Mouse (Mus musculus): Measurements from ENCODE around the gene Defb41.
"Not testable (repeated sequence)": the region's sequence is repeated elsewhere in the genome, so short reads cannot be mapped to it uniquely, and the experiment has no call there.

Gene Defb41

DNA sequence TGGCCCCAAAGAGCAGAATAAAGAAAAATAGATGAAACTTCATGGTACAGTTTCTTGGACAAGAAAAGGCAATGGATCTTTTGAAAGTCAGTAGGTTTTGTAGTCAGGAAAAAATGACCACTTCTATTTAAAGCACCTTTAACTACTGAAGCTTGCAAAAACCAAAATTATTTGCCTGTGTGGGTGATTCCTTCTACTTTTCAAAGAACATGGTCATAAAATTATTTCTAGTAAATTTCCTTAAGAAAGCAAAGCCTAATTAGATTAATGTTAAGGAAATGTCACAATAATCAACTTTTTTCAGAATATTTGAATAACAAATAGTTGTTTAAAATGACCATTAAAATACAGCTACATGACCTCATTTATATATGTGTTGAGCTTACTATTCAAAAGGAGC lies at the start of gene Defb41:
Defb41 (minus strand) TSS at position 101 of the 400 bp plus-strand sequence.
- no peak for DNase-seq (ENCODE audit: extremely low spot score)

DNA sequence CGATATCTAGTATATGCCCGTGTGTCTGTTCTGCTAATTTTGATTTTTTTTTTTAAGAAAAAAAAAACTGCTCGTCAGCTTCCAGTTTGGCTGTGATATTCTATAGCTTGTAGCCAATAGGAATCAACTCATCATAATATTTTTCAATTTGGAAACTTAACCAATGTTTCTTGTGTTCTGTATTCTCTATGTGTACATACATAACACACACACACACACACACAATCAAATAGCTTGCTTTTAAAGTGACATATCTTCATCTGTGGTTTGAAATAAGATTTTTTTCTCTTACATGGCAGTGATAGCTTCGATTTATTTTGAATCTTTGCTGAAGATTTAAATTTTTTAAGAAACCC lies 43.5 kb upstream of the Defb41 start:
- DNase-seq (ENCODE audit: extremely low spot score), result no peak

DNA sequence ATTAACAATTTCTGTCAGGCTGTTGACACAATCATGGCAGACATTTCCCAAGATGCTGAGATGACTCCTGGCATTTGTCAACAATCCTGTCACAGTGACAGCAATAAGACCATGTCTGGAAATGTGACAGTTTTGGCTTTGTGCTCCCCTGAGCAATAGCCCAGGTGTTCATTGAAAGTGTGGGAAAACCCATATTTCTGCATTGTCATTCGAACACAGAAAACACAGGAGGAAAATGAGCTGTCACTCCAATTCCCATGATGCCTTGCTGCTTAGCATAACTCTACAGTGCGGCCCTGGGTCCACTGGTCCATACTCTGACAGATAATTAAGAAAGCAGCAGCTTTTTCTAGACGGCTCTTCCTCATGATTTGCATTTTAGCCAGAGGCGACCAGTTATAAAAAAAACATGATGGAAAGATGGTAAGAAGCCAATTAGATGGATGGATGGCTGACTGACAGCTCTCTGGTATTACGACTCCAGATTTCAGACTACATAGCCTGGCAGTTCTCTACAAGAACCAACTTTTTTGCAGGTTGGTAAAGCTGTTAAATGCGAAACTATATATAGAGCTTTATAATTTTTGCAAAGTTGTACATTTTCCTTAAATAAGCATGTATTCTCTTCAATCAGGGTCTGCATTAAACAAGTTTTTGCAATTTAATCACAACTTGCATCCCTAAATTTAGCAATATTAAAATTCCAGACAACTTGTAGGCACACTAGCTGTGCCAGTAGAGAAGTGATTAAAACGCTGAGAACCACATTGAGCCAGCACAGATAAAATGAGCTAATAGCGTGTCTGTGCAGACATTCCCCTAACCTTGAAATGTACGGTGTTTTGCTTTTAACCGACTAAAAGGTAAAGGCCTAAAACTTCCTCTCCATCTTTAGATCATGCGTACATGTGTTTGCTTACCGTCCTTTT lies 42.9 kb upstream of the Defb41 start:
- no peak for DNase-seq (ENCODE audit: extremely low spot score)

DNA sequence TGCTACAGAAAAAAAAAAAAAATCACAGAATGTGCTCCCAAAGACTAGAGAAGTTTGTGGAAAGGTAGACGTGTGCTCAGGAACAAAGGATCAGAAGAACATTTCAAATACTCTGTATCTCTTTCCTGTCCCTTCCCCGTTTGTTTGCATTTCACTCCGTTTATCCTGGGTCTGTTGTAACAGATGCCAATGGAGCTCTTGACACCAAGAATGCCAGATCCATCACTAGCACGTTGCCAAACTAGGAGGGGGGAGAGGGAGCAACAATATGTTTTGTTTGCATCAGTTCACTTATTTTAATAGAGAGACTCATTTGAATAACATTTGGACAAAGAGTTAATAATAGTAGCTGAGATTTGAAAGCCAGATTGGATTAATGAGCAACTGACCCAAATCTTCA lies 27.6 kb upstream of the Defb41 start:
- DNase-seq (ENCODE audit: extremely low spot score), result no peak

DNA sequence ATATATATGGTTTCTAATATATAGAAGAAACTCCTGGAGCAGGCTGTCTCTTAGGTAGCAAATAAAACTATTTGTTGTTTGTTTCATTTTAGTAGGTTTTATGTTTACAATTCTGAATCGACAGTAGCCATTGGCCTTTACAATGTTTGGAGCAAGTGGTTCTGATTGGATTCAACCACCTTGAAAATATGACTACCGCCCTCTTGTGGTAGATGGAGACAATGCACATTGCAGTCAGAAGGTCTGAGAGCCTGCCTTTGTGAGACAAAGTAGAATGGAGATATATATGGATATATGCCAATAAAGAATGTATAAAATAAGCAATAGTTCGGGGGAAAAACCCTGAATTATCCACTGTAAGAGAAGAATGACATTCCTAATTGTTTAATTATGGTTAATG lies 23.9 kb upstream of the Defb41 start:
- peak; percentile 10 for DNase-seq (ENCODE audit: extremely low spot score)

DNA sequence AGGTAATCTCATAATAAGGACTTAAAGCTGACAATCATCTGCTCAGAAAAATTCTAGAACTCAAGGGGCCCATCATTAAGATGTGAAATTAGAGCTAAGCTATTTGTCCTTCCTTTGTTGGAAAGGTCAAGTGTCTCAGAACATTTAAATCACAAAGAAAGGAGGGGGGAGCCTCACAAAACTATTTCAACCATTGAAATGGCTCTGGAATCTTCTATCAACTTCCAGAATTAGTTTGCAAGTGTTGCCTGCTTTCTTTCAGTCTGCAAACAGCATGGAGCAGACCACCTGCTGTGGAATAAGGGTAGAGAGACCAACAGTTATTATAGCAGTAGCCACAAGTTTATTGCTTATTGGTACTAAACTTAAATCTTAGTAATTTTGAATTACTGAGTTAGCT lies 22.4 kb upstream of the Defb41 start:
- no peak for DNase-seq (ENCODE audit: extremely low spot score)

DNA sequence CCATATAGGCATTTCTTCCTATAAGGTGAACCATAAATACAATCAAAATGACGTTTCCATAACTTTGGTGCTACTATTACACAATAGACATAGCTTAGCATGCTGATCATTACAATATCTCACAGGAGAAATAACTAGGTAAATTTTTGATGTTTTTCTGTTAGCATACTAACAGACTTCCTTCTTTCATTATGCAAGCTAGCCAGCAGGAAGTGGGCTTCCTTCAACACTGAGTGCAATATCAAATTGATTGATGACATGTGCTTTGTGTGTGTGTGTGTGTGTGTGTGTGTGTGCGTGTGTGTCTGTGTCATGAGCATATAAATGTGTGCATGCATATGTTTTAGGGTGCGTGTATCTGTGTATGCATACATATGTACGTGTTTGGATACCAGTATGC lies 6.2 kb upstream of the Defb41 start:
- no peak for DNase-seq (ENCODE audit: extremely low spot score)

DNA sequence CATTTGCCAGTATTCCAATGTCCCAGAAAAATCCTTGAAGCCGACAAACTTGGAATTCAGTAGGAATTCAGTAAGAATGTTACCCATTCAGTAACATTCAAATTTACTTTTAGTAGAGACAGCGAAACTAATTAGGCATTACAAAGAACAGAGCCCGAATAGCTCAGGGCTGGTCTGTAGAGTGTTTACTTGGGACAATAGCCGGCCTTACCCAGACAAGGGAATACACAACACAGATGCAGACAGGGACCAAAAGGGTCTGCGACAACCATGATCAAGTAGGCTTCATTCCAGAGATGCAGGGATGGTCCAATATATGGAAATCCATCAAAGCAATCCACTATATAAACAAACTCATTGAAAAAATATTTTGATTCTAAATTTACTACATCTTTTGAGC lies 3.9 kb upstream of the Defb41 start:
- DNase-seq (ENCODE audit: extremely low spot score), result no peak

DNA sequence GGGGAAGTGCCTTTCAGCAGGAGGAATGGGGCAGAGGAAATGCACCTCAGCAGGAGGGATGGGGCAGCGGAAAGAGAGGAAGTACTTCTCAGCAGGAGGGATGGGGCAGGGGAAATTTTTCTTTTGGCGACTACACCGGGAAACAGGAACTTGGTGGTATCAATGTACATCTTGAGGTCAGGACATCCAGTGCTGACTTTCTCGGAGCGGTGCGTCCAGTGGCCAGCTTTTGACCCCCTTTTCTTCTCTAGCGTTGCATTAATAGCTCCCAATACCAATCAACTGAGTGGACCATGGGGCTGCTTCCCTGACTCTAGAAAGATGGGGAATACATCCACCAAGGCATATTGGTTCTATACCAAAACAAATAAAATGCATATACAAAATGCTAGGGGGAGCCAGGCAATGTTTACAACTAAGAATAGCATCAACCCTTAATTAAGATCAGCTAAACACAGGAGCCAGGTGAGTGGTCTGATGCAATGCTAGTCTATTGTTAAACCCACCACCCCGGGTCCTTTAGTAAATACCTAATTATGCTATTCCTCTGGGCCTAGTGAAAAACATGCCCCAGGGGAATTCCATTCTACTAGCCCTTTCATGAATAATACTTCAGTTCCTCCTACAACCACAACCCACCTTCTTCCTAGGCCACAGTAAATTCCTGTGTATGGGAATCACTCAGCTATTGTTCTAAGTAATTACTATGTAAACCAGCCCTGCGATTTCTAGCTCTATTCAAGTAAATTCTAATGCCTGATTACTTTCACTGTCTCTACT lies 18.9 kb downstream of the Defb41 start:
- DNase-seq (ENCODE audit: extremely low spot score), result not testable (repeated sequence)

DNA sequence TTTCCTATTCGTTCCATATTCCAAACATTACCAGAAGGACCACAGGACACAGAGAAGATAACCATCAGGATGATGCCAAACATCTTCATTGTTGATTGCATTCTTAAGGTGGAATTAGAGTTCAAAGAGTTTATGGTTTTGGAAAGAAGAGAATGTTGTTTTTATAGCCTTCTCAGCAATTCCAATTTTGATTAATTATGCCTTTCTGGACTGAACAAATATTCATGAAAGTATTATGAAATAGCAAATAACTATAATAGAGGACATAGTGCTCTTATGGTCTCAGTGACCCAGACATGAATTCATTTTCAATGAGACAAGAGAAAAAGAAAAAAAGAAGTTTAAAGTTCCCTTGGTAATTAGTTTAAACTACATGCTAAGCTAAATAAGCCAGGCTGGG lies 27.6 kb downstream of the Defb41 start, which contains the start of gene Defb18:
Defb18 (minus strand) TSS at position 101 of the 400 bp plus-strand sequence.
- DNase-seq (ENCODE audit: extremely low spot score), result no peak

DNA sequence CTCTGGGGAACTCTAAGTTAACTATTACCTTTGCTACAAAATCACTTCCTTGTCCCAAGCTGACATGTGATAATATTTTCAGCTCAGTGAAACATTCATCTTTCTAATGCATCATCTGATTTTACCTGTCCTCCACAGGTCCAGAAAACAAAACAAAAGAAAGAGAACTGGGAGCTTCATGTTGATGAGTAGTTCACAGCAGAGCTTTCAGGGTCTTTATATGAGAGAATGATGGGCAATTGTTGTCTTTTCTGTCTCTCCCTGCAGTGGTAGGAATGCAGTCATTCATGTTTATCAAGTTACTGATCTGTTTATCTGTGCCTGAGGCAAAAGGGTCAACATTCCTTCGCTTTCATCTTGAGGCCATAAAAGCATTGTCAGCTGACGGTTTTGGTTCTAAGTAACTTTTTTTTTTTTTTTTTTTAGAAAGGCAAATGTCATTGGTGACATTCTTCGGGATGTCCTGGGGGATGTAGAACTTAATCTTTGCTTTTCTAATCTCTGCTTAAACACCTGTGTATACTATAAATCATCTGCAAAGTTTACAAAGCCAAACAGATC lies 41.5 kb downstream of the Defb41 start:
- DNase-seq (ENCODE audit: extremely low spot score), result peak; percentile 13

All from embryo, embryonic 9.5 days (tissue).